Mouse (Mus musculus): ENCODE measurements around the gene Gm21969. TPM values are rescaled to one million over a fixed set of nuclear protein-coding genes. Genes with fewer than 3 reads are reported as not detected.
A peak's percentile ranks its signal among the peaks of the same experiment; 100 is the strongest.

The Gm21969 gene
- total RNA-seq, 2 experiments from 2014 or later: not detected

DNA sequence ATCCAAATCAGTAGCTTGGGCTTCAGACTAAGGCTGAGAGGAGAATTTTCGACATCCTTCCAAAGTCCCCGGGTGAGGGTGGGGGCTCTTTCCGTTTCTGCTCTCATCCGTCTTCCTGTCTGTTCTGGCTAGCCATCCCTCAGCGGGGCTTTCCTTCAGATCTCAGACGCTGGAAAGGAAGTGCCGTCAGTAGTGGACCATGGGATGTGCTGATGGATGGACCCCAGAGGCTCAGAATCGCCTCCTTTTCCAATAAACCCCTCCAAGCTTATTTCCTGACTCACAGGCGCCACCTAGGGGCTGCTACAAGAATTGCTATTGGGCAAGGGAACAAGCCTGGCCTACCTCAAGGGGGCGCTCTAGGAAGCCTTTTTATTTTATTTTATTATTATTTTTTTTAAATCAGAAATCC is 8.6 kb downstream of the Gm21969 start:
- DNase-seq: peak; percentile 85
- intact Hi-C loops (cut with DNase I; ENCODE audit: low total_unique reads): loop anchor here (5.0 kb wide), 2 partner anchors 44 to 139 kb away; no protein-coding TSS in a partner anchor

DNA sequence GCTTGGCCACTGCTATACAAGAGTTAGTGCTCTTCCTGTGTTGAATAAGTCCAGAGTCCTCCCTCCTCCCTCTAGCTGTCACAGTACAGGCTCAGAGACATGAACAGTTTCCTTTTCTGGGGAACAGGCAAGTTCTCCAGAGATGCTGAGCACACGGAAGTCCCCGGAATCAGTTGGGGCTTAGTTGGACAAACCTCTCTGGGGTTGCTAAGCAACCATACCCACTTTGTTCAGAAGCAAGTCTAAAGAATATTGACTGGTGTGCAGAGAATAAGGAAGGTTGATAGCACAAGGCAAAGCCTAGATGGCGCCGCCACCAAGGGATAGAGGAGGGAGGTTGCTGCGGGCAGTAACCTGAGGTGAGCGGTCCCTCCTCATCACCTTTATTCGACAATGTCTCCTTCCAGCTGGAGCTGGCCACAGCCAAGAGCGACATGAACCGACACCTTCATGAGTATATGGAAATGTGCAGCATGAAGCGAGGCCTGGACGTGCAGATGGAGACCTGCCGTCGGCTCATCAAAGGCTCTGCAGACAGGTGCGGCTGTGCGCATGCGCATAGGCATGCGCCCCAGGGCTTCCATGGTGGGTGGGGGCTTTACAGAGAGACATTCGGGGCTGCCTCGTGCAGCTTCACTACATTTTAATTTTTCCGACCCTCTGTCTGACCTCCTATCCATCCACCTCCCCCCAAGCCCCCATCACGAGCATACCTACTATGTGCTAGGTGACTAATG is 11.7 kb downstream of the Gm21969 start:
- intact Hi-C loops (cut with DNase I; ENCODE audit: low total_unique reads): loop anchor here (5.0 kb wide), 2 partner anchors 47 to 142 kb away; no protein-coding TSS in a partner anchor
- DNase-seq: no peak

DNA sequence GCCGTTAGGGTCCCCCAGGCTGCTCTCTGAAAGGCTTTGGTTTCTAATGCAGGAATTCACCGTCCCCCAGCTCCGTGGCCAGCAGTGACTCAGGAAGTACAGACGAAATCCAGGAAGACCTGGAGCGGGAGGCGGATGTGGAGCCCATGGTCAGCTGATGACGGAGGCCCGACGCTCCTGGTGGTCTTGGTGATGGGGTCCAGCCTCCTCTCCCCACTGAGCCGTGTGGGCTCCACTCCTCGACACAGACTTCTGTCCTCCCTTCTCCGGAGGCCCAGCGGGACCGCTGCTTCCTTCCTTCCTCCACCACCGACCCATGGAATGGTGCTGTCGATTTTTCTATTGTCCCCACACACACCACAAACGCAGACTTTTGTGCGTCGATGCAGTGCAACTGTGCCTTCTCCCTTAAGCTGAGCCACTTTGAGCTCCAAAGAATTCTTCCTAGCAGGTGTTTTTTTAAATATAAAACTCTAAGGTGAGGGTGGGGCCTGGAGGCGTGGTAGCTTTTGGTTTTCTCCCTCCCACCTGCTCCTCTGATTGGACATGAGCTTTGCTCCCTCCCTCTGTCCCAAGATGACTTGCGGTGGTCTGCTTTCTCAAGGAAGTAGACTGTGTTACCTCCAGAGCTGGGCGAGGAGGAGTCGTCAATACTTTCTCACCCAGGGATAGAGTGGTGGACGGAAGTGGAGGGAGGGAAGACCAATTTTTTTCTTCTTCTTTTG is 13.5 kb downstream of the Gm21969 start:
- no peak for DNase-seq
- intact Hi-C loops (cut with DNase I; ENCODE audit: low total_unique reads): no loop called here

DNA sequence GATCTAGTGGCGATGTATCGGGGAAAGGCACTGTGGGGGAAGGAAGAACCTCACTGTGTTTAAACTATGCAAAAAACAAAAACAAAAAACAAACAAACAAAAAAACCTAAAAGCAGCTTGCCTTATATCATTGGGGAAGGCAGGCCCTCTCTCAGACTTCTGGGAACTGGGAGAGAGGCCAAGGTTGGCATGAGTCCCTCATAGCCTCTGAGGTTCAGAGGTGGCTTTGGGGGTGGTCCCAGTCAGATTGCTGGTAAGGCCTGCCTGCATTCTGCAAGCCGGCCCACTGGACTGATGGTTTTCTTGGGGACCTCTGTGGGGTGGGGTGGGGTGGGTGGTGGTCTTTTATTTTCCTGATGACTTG is 14.0 kb downstream of the Gm21969 start:
- no peak for DNase-seq
- intact Hi-C loops (cut with DNase I; ENCODE audit: low total_unique reads): no loop called here

DNA sequence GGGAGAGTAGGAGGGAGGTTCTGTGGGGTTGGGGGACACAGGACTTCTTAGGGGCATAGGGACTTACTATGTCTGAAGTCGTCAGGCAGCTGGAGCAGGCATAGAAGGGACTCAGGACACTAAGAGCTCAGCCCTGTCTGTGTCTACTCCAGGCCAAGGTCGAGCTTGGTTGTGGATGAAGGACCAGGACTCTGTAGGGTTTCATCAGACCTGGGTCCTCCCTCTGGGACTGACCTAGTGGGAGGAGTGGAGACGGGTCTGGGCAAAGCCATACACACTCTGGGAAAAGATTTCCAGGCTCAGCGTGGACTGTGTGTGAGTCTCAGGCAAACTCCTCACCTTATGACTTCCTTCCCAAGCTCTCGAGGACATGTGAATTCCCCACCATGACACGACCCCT is 16.8 kb downstream of the Gm21969 start:
- intact Hi-C loops (cut with DNase I; ENCODE audit: low total_unique reads): no loop called here
- DNase-seq: no peak

DNA sequence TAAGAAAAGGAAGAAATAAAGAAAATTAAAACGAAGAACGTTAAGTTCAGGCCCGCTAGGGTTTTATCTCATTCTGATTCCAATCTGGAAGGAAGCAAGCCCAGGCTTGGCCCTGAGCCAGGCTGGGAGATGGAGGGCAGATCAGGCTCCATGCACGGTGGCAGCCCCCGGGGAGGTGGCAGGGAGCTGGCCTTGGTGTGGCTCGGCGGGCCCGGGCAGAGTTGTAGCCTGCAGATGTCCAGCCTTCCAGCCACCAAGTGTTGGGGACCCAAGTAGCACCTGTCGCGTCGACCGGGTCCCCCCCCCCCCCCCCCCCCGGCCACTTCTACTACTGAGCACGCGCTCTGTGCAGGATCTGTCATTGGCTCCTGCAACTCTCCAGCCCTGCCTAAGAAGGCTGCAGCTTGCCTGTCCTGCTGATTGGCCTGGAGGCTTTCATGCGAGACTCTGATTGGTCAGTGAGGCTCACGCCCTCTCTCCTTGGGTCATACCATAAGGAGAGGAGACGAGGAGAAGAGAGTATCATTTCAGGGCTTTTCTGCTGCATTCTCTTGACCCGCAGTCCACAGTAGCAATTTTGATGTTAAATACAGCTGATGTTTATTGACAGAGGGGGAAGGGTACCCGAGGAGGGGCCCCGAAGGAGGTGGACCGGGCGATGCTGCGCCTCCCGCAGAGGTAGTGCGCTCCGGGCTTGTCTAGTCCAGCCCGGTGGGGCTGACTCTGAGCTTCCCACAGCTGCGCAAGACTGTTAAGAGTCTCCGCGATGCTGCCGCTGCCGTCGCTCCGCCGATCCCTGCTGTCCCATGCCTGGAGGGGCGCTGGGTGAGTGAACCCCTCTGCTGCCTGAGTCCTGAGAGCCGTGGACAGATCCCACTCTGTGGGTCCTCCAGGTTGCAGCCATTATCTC is 19.6 kb downstream of the Gm21969 start, which contains the start of gene Aldh4a1:
Gene Aldh4a1, plus strand, starts transcription at position 494 of the 910 bp plus-strand sequence.
- intact Hi-C loops (cut with DNase I; ENCODE audit: low total_unique reads): no loop called here
- peak; percentile 88 for DNase-seq

DNA sequence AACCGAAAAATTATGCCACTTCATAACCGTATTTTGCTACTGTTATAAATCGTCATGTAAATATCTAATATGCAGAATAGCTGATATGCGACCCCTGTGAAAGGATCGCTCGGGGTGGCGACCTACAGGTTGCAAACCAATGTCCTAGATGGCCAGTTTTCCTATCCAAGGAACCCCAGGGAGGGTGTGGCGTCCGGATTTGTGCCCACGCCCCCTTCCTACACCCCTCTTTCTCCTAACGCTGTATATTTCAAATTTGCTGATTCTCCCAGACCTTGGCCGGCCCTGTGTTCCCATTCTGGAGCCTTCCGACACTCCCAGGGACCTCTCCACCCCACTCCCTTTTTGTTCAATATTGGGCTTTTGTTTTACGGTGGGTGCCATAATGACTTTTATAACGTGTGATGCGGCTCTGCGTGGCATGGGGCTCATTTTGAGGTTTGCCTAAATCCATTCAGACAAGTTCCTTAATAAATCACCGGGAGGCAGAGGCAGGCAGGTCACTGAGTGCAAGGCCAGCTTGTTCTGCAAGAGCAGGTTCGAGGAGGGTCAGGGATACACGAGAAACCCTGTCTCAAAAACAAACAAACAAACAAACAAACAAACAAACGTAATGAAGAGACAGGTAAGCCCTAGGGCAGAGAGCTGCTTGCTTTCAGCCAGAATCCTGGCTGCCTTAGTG is 20.6 kb downstream of the Gm21969 start:
- intact Hi-C loops (cut with DNase I; ENCODE audit: low total_unique reads): no loop called here

DNA sequence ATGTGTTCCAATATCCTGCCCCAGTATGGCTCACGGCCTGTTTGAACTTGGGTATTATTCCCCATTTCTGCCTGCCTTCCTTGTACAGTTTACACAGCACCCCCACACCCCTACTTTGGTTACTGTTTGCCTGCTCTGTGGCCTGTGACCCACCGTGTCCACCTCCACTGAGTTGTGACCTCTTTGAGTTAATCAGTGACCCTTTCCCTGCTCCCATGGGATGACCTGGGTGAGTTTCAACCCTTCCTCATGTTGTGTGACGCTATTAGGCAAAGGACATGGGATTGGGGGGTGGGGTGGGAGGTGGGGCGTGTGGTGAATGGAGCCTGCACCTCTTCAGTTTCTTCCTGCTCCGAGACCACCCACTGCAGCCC is 21.1 kb downstream of the Gm21969 start:
- intact Hi-C loops (cut with DNase I; ENCODE audit: low total_unique reads): no loop called here
- DNase-seq: no peak

More for the DNA sequence above, 20.6 kb downstream of the Gm21969 start:
- DNase-seq: no peak

DNA sequence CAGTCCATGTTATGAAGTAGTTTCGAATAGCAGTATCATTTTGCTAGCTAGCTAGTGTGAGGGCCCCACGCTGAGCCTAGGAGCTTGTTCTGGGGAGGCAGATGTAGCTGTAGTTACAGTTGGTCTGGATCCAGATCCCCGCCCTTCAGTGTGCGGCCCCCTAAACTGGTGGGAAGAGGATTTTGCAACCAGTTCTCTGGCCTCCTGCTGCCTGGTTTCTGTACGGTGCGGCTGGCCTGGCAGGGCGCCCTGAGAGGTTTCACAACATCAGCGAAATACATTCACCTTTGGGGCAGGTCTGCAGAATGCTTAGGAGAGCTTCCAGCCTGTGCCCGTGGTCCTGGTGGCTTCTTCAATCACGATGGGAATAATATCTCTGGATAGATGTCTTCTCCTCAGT is 21.7 kb downstream of the Gm21969 start:
- DNase-seq: no peak
- intact Hi-C loops (cut with DNase I; ENCODE audit: low total_unique reads): no loop called here

DNA sequence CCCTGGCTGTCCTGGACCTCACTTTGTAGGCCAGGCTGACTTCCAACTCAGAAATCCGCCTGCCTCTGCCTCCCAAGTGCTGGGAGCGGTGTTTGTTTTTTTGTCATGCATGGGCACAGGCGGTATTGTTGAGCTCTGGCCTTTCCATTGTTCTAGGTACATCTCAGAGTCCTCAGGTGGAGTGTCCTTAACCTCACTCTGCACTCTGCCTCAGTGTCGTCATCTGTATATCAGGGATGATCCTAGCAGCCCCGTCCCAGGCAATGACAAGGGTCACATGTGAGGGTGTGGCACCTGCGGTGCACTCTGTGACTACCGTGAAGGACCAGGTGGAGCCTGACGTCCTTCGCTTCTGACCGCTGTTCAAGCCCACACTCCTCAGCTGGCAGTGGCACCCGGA is 24.4 kb downstream of the Gm21969 start:
- no peak for DNase-seq
- intact Hi-C loops (cut with DNase I; ENCODE audit: low total_unique reads): no loop called here

DNA sequence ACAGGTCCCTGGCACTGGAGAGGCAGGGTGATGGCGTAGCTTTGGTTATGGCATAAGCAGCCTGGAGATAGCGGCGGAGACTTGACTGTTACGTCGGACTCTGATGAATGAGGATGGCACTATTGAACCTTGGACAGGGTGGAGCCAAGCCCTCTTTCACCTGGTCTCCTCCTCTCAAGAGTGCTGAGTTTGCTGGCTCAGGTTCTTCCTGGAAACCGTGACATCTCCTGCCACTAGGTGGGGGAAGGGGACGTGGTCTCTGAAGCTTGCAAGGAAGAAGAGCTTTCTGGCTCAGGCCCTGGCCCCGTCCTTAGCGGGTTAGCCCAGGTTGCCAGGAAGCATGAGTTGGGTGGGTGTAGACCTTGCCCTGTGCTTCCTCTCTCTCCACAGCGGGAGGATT is 27.2 kb downstream of the Gm21969 start:
- no peak for DNase-seq
- intact Hi-C loops (cut with DNase I; ENCODE audit: low total_unique reads): no loop called here

DNA sequence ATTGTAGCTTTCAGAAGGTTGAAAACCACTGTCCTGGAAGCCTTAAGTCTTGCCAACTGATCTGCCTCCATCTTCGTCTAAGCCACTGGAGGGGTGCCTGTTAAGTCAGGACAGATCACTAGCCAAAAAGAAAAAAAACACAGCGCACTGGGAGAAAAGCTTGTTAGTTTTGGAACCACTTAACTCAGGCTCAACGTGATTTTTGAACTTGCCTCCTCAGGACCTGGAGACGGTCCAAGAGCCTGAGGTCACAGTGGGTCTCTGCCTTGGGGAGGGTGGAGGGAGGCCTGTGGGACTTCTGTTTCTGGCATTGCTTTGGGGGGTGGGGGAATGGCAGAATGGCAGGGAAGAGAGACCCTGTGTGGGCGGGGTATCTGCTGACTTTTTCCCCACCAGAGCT is 28.2 kb downstream of the Gm21969 start:
- DNase-seq: no peak
- intact Hi-C loops (cut with DNase I; ENCODE audit: low total_unique reads): no loop called here

DNA sequence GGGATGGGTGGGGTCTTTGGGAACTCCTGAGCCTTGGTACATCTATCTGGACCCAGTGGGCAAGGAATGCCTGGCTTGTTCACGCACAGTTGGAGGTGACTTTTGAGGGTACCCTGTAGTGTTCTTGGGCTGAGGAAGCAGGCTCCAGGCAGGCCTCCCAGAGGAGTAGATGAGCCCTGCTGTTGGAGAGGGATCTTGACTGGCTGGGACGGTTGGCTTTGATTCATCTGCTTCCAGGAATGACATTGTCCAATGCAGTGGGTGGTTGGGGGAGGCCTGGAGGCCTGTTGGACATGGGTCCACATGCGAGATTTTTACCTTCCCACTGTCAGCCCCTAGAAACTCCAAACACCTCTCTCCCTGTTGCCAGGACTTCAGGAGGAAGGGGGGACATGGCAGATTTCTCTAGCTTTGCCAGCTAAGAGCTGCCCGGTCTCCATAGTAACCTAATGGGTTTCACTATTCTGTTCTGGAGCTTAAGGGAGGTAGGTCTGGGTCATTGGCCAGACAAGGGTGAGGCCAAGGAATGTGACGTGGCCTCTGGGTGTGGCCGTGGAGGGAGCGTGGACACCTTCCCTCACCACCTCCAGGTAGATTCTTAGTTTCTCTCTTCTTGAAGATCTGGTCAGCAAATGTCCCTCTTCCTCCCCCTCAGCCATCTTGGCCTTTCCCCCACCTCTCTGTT is 28.7 kb downstream of the Gm21969 start:
- intact Hi-C loops (cut with DNase I; ENCODE audit: low total_unique reads): no loop called here
- no peak for DNase-seq

DNA sequence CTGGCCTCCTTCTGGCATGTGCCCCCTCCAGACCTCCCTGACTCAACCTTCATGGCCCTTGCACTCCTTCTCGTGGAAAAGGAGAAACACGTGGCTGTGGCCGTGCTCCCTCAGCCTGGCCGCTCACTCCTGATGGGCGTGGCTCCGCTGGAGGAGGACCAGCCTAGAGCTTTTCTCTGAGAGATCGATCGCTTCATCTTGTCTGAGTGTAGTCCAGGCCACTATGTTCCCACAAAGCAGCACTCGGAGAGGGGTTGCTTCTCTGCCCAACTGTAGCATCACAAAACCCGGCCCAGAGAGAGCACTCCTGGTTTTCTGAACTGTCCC is 29.2 kb downstream of the Gm21969 start:
- intact Hi-C loops (cut with DNase I; ENCODE audit: low total_unique reads): no loop called here
- no peak for DNase-seq

DNA sequence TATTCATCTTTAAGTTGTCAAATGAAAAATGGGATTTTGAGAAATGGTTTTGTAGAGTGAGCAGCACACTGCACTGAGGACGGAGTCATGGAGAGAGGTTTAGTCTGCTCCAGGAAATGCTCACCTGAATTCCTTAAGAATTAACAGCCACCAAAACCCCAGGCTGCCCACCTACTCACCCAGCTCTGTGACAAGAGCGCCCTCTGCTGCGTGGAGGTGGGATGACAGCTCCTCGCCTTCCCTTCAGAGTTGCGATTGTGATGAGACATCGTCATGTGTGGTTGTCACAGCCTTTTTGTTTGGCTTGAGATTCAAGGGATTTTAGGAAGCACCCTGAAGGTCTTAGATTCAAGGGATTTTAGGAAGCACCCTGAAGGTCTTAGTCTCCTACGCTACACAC is 33.4 kb downstream of the Gm21969 start:
- peak; percentile 69 for DNase-seq
- intact Hi-C loops (cut with DNase I; ENCODE audit: low total_unique reads): loop anchor here (5.0 kb wide), 1 partner anchor 164 kb away; no protein-coding TSS in a partner anchor

DNA sequence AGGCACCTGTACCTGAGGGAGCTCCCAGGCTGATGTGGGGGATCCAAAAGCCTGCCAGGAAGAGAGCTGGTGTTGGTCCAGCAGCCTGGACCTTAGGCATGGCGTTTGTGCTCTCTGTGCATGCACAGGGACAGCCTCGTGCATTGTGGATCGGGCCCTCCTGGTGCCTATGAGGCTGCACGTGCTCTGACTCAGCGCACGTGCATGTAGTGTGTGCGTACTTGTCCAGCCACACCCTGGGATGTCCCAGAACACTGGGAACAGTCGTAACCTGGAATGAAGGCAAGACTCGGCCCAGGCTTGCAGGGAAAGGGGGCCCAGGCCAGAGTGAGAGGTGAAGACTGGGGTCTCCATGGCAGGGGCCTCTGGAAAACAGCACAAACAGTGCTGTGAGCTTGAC is 34.9 kb downstream of the Gm21969 start:
- DNase-seq: no peak
- intact Hi-C loops (cut with DNase I; ENCODE audit: low total_unique reads): loop anchor here (5.0 kb wide), 1 partner anchor 166 kb away; no protein-coding TSS in a partner anchor

DNA sequence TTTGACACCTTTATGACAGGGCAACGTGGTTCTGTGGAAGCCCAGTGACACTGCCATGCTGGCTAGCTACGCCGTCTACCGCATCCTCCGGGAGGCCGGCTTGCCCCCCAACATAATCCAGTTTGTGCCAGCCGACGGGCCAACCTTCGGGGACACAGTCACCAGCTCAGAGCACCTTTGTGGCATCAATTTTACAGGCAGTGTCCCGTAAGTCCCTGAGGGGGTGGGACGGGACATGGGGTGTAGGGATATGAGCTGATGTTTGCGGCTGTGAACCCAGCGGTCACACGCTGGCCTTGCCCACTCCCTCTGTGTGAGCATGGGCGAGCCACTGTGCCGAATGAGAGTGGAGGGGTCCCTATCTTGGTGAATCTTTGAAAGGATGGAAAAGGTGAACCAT is 35.4 kb downstream of the Gm21969 start:
- intact Hi-C loops (cut with DNase I; ENCODE audit: low total_unique reads): loop anchor here (5.0 kb wide), 1 partner anchor 166 kb away; no protein-coding TSS in a partner anchor
- DNase-seq: no peak

DNA sequence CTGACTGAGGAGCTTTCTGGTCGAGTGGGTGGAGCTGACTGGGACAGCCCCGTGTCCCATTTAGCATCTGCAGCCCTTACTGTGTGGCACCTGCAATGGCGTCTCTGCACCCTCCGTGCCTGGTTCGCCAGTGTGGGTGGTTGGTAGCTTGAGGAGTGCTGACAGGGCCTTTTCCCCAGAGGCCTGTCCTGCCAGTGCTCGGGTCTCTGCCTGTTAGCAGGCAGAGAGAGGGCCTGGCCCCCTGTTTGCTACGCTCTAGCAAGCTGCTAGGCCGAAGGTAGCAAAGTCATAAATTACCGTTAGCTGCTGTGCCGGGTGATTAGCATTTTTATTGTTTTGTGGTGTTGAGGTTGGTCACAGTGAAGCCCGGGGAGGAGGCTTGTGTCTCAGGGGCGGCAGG is 36.8 kb downstream of the Gm21969 start:
- no peak for DNase-seq
- intact Hi-C loops (cut with DNase I; ENCODE audit: low total_unique reads): loop anchor here (5.0 kb wide), 1 partner anchor 168 kb away; no protein-coding TSS in a partner anchor

DNA sequence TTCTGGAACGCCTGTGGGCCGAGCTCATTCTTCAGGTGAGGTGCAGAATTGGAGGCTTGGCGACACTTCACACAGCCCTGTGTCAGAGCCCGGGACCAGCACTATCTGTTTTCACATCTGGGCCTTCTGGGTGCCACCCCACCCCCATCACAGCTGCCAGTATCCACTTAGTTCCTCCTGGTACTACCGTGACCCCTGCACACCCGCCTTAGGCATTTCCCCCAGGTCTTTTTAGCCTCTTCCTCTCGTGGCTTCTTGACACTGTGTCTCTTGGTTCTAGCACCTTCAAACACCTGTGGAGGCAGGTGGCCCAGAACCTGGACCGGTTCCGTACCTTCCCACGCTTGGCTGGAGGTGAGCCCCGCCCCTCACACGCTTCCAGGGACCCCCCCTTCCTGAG is 37.3 kb downstream of the Gm21969 start:
- intact Hi-C loops (cut with DNase I; ENCODE audit: low total_unique reads): no loop called here
- DNase-seq: no peak

Measured in gastrocnemius, postnatal 14 days (tissue).